Mouse (Mus musculus) v-Abl transformed pro-B cells (cell line): ENCODE measurements around the gene E130114P18Rik.

Experiments used
- in situ Hi-C, 2 experiments: fragments of 400-800 bp; cut with MboI; formaldehyde crosslinking; loops; one replicate each; pipeline ENCODE4 v1.15.1; 2025; ENCODE audit not compliant: unreplicated experiment in 2 of 2

Gene E130114P18Rik

GRCm38 (mm10) chr4:97778211-97779002 is 529 bp upstream of the E130114P18Rik start:
- in situ Hi-C loops, result no loop called here

- in situ Hi-C loops, result no loop called here
Measured at GRCm38 (mm10) chr4:97777081-97777705, 685 bp downstream of the E130114P18Rik start.

GRCm38 (mm10) chr4:97776388-97777080 is 1.3 kb downstream of the E130114P18Rik start:
- in situ Hi-C loops, result no loop called here

GRCm38 (mm10) chr4:97775494-97776265 is 2.2 kb downstream of the E130114P18Rik start:
- in situ Hi-C loops, result no loop called here

GRCm38 (mm10) chr4:97775059-97775458 is 2.8 kb downstream of the E130114P18Rik start:
- in situ Hi-C loops, result no loop called here

GRCm38 (mm10) chr4:97774446-97774950 is 3.4 kb downstream of the E130114P18Rik start:
- in situ Hi-C loops, result no loop called here

GRCm38 (mm10) chr4:97773791-97774190 is 4.1 kb downstream of the E130114P18Rik start:
- in situ Hi-C loops, result no loop called here

GRCm38 (mm10) chr4:97773110-97773593 is 4.7 kb downstream of the E130114P18Rik start:
- in situ Hi-C loops, result no loop called here

- in situ Hi-C loops, result no loop called here
Measured at GRCm38 (mm10) chr4:97772641-97773040, 5.2 kb downstream of the E130114P18Rik start, which contains the start of gene Nfia. Gene Nfia (plus strand): TSS chr4:97772734.

- in situ Hi-C loops, result no loop called here
Measured at GRCm38 (mm10) chr4:97772084-97772484, 5.8 kb downstream of the E130114P18Rik start.

- in situ Hi-C loops, result no loop called here
Measured at GRCm38 (mm10) chr4:97771426-97771825, 6.5 kb downstream of the E130114P18Rik start.

- in situ Hi-C loops, result no loop called here
Measured at GRCm38 (mm10) chr4:97769861-97770260, 8.0 kb downstream of the E130114P18Rik start.

- in situ Hi-C loops, result no loop called here
Measured at GRCm38 (mm10) chr4:97767516-97767915, 10.4 kb downstream of the E130114P18Rik start.

GRCm38 (mm10) chr4:97767025-97767424 is 10.9 kb downstream of the E130114P18Rik start:
- in situ Hi-C loops, result no loop called here

- in situ Hi-C loops, result no loop called here
Measured at GRCm38 (mm10) chr4:97766100-97766499, 11.8 kb downstream of the E130114P18Rik start.

GRCm38 (mm10) chr4:97765341-97766020 is 12.4 kb downstream of the E130114P18Rik start:
- in situ Hi-C loops, result no loop called here

- in situ Hi-C loops, result no loop called here
Measured at GRCm38 (mm10) chr4:97764616-97765015, 13.3 kb downstream of the E130114P18Rik start.

GRCm38 (mm10) chr4:97758661-97759060 is 19.2 kb downstream of the E130114P18Rik start:
- in situ Hi-C loops, result loop anchor here (10.0 kb wide), 2 partner anchors 194 to 1166 kb away; partner anchors contain the start of gene Usp1 (in 1 of the 2)

- in situ Hi-C loops, result loop anchor here (10.0 kb wide), 2 partner anchors 193 to 1167 kb away; partner anchors contain the start of gene Usp1 (in 1 of the 2)
Measured at GRCm38 (mm10) chr4:97757978-97758461, 19.9 kb downstream of the E130114P18Rik start.
